Mouse (Mus musculus) olfactory bulb, adult 2 months (tissue): Measurements from ENCODE around the gene Gm49391.

Source experiments
- CTCF ChIP-seq: fragments of 200-500 bp; IDR thresholded peaks from 2 replicates; pipeline ENCODE4 v1.5.1; 2012; ENCODE audit warnings: low read depth, mild to moderate bottlenecking, low read length, moderate library complexity; ENCODE audit not compliant: insufficient read depth
- POLR2A ChIP-seq: fragments of 200-500 bp; IDR thresholded peaks from 2 replicates; pipeline ENCODE4 v1.6.1; 2012; ENCODE audit warnings: mild to moderate bottlenecking, low read depth, low read length, moderate library complexity; ENCODE audit not compliant: insufficient read depth

GRCm38 (mm10) chr13:60848241-60849120 is 87.9 kb downstream of the Gm49391 start:
- TF ChIP-seq CTCF (no peak), POLR2A (no peak)
